Mouse (Mus musculus) retina, postnatal 7 days (tissue): ENCODE results near the gene Sun3.

ENCODE experiments used
- DNase-seq: peaks from one replicate; pipeline ENCODE4 v3.0.0-alpha.2; 2012; ENCODE audit warnings: low read depth, low spot score

Gene Sun3

DNA sequence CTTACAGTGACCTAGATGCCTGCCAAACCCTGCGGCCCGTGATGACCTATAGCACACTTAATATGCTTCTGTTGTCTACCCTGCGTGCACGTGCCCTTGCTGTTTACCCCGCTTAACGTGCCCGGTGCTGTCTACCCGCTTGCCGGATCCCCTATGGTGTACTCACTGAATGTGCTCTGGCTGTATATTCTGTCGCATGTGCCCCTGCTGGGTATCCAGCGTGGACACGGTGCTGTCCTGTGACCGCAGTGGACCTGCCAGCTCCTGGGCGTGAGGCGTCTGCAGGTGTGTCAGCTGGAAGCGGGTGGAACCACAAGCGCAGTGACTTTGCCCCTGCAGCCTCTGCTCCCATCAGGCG lies at the start of gene Sun3:
Sun3 (minus strand) TSS at position 289 of the 358 bp plus-strand sequence.
- DNase-seq = no peak

DNA sequence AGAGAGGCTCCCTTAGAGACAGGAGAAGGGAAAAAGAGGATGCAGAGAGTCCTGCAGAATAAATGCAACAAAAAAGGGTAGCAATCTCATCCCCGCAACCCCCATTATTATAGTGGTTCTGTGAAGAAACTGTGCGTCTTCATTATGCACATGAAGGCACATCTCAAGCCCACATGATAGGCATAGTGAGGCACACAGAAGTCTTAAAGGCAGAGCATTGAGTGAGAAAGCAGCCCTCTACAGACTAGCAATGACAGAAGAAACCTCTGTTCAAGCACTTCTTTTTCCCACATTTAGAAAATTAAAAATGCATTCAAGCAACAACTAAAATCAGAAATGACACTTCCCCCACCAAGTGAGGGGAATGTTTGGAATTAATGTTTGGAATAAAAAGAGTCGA lies 27.7 kb upstream of the Sun3 start:
- DNase-seq = no peak

DNA sequence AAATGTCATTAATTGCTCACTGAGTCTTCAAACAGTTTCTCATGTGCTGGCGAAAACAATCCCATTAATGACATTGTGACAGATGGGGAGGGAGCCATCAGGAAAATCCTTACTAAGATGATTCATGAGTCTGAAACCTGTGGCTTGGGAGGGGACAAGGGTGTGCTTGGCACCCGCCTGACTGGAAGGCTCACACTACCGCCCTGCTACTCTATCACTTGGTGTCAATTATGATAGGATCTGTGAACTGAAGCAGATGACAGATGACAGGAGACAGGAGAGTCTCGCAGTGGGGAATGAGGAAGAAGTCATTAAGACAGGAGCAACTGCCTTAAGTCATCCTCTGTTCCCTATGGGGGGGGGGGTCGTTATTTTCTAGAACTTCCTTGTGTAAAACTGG lies 11.7 kb upstream of the Sun3 start:
- no peak for DNase-seq

DNA sequence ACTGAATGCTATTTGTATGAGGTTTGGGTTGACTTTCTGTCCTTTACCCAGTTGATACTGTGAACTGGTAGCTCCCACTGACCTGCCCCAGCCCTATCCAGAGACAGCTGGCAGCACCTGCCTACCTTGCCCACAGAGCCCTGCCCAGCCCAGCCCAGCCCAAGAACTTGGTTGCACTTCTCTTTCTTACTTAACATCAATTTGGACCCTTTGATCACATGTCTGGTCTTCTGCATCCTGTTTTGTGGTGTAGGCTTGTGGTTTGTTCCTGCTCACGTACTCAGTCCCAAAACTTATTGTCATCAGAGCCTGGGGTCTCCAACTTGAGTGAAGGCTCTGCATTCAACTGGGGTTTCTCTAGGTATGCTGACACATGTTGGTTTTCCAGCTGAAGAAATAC lies 11.2 kb upstream of the Sun3 start:
- DNase-seq = no peak

DNA sequence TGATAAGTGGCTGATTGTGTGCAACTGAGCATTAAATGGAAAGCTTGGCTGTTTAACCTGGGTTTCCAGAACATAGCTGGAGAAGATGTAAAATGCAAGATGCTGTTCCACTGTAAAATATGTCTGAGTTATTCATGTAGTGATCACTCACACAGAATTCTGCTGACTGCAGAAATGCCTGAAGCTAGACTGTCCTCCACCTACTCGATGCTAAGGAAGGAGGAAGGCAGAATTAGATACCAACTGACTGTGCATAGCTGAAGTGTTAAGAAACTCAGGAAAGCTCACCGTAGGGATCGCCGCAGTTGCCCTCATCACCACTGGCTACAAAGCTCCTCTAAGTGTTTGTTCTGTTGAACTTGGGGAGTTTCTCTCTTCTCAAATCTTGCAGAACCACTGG lies 8.9 kb upstream of the Sun3 start:
- no peak for DNase-seq

DNA sequence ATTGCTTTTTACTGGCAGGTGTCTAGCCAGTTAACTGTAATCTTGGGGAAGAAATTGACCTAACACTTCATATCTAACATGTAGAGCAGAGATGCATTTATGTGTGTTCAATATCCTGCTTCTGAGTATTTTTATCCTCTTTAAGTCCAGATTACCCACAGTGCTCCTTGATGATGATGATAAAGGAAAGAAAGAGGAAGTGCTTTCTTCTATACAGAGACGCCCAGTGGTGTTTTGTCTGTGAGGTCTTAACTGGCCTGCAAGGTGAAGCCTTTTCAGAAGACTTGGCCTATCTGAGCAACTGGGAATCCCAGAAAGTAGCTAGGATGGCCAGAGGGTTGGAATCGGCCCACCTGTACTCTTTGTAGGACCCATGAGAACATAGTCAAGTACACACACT lies 8.1 kb upstream of the Sun3 start:
- DNase-seq = no peak

DNA sequence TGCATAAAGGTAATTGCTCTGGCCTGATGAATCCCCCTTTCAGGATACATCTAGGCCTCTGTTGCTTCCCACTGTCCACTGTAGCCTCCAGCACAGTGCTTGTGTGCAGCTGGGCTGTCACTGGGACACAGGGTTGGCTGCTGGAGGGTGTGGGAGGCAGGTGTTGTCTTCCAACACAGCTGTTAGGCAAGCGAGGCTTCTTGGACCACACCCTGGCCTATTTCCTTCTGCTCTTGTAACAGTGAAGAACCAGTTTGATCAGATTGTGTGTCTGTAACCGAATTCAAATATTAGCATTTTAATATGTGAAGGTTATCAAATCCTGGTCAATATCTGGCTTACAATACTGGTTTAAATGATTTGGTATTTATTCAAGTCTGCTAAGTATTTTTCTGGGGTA lies 3.1 kb upstream of the Sun3 start:
- DNase-seq = no peak

DNA sequence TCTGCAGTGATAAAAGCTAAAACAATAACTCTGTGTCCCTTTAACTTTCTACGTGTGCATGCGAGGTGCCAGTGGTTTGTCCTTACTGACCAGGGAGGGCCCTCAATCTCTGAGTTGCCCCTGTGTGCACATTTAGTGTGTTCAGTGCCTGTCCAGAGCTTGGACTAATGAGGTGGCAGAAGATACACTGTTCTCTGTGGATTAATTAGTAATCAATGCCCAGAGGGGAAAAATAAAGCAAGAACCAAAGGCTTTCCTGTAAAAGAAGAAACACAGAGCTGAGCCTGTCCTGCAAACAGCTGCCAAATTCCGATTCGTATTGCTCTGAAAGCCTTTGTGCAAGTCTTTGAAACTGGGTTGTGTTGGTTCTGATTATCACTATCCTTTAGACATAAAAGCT lies 1.4 kb upstream of the Sun3 start:
- no peak for DNase-seq

DNA sequence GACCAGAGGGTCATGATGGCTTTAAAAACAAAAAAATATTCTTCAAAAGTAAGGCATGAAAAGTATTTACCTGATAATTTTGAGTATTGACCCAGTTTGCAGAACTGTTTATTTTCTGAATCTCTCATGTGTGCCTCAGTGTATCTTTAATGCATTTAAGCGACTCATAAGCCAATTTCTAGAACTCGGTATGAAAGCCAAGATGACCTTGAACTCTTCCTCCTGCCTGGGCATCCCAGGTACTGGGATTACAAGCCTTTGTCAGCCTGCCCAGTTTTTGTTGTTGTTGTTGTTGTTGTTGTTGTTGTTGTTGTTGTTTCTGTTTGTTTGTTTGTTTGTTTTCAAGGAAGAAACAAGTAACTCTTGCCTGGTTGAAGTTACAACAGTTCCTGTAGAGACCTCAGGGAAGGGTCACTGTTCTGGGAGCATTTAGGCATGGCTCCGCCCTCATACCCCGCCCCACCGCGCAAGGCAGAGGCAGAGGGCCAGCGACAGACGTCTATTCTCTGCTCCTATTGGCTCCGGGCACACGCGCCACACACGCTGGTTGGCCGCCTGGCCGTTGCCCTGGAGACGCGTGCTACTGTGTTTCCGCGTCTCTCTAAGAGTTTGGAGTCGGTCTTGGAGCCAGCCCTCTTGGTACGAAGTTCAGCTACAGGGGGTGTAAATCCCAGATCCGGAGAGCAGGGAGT lies 634 bp downstream of the Sun3 start, which contains the start of gene Gm11992:
Gm11992 (plus strand) TSS at position 584 of the 692 bp plus-strand sequence.
- peak; percentile 72 for DNase-seq

DNA sequence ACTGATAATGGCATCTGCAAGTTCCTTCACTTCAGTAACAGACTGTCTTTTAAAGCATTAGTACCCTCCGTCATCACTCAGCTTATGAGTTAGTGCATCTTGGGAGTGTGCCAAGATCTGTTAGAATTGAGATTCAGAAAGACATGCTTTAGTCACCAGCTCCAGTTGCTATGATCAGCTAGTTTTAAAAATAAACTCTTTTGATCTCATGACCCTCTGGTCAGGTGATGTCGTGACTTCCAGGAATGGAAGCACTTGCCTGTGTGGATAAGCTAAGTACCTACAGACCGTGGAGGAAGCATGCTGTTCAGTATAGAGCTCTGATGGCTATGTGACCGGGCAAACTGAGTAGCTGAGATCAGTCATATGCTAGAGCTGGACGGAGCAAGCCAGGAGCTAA lies 1.7 kb downstream of the Sun3 start:
- DNase-seq = no peak

DNA sequence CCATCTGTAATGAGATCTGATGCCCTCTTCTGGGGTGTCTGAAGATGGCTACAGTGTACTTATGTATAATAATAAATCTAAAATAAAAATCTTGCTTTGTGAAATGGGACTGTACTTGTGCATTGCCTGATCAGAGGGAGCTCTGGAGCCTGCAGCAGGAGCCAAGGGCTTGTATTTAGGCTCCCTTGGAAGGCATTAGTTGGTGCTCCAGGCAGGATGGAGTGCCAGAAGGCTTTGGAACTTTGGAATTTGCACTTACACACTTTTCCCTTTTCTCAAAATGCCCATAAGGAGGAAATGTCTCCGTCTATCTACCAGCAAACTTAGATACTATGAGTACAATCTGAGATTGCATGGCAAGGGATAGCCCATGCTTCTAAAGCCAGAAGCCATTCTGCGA lies 2.2 kb downstream of the Sun3 start:
- no peak for DNase-seq

DNA sequence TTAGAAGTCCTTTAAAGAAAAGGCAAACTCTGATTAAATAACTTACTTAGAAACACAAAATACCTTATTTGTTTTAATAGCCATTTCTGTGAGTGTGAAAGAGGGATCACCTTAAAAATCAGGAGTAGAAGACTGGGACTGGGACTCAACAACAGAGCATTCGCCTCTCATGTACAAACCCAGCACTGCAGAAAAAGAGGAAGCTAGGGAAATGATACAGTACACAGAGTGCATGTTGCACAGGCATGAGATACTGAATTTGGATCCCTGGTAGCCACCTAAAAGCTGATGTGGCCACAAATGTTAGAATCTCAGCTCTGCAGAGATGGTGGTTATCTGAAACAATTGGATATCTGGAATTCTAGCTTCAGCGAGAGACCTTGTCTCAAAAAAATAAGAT lies 17.3 kb downstream of the Sun3 start:
- DNase-seq = no peak

DNA sequence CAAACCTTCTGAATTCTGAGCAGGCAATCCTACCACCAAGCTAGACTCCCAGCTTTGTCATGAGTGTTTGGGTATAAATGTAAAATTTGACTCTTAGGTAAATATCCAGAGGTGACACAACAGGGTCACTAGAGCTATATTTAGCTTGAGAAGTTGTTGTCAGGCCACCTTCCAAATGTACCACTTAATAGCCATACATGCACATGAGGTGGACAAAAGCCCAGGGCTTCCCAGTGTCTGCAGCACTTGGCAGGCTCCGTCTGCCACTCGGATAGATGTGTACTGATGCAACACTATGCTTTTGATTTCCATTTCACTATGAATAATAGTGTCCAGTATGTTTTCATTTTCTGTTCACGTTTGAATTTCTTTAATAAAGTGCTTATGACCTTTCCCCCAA lies 23.6 kb downstream of the Sun3 start:
- no peak for DNase-seq

DNA sequence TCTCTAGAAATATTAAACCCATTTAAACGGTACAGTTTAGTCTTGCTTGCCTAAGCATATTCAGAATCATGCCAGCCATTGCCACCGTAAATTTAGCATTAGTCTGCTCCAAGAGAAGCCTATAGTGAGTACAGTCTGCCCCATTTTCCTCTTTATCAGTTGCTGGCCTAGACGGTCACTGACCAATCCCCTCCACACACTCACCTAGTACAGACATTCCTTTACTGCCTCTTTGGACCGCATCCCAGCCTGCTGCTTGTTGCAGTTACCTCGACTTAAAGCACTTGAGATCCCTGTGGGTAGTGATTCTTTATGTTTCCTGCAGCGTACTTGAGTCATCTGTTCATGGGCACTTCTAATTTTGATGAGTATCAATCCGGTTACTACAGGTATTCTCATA lies 24.0 kb downstream of the Sun3 start:
- no peak for DNase-seq

DNA sequence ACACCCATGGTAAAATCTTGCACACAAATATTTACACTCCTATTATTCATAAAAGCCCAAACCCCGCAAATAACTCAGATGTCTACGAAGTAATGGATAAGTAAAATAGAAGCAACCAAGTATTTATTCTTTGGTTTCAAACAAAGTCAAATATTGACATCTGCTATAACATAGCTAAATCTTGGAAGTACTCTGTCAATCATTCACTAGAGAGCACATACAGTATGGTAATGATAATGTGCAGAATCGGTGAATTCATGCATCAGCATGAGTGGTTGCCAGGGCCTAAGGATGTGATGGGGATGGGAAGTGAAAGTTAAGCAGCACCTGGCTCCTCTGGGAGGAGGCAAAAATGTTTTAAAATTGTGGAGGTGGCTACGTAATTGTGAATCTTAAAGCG lies 28.6 kb downstream of the Sun3 start:
- no peak for DNase-seq

DNA sequence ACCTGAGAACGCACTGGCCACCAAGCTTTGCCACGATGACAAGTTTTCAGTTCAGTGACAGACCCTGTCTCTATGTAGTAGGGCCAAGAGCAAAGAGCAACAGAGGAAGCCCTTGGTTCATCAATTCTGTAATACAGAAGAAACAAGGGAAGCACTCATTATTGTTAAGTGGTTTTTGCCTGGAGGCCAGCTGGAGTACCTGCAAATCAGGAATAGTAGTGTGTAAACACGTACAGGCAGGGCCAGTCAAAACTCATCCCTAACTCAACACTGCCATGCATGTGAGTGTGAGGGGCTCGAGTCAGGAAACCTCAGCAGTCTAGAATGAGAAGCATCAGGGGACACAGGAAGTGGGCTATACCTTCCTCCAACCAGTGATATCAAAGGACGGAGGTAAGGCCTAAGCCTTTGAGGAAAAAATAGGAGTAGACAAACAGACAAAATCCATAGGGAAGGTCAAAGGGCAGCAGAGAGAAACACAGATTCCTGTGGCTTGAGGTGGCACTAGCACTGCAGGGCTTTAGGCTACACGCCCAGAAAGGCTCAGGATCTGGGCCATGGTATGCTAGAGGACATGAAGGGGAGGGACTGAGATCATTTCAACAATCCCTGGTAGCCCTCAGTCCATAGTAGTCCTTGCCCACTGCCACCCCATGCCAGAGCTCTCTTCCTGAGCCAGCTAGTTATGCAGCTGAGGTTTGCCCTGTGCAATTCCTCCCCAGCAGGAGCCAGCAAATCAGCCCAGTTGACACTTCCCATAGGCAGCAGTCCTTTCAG lies 30.1 kb downstream of the Sun3 start:
- no peak for DNase-seq

DNA sequence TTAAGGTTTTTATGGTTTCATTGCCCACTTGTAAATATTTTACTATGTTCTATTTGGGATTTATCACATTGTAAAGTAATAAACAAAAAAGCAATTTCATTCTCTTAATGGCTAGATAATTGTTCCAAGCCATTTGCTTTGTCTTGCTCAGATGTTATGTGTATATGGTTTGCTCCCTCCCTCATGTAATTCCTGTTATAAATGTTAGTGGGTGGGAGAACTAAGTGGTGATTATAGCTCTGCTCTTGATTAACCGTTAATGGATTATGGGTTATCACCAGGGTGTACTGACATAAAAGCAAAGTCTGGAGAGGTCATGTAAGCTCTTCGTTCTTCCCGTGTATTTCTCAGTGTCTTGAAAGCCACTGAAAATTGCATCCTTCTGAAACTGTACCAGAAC lies 34.1 kb downstream of the Sun3 start:
- no peak for DNase-seq

DNA sequence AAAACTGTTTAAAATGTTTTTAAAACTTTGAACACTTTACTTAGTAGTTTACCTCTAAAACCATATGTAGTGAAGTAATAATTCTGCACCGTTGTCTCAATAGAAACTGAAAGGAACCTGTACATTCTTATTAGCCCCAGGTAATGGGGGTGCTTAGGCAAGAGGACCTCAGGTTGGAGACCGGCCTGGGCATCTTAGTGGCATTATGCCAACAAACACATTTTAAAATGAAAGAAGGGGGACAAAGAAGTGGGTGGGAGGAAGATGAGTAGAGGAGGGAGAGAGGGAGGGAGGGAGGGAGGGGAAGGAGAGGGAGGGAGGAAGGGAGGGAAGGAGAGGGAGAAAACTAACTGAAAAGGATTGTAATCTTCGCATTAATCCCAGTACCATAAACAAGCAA lies 37.4 kb downstream of the Sun3 start:
- DNase-seq = no peak

DNA sequence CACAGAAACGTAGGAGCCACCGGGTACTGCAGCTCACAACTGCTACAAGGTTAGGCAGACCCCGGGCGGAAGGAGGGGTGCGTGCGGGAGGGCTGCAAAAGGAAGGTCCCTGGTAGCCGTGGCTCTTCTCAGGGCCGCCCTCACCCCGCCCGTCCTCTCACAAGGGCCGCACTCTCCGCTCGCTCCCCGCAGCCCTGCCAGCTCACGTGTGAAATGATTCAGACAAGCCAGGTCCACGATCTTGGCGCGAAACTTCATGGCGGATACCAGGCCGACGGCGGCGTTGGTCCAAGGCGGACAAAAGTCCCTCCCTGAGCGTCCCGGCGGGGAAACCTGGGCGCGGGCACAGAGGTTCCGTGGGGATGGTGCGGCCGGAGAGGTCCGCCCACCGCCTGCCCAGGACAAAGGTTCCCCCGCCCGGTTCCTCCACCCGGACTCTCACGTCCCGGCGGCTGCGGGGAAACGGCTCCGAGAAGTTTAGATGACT lies 37.9 kb downstream of the Sun3 start, which contains the start of gene Hus1:
Hus1 (minus strand) TSS at position 339 of the 487 bp plus-strand sequence.
- DNase-seq = peak; percentile 77

DNA sequence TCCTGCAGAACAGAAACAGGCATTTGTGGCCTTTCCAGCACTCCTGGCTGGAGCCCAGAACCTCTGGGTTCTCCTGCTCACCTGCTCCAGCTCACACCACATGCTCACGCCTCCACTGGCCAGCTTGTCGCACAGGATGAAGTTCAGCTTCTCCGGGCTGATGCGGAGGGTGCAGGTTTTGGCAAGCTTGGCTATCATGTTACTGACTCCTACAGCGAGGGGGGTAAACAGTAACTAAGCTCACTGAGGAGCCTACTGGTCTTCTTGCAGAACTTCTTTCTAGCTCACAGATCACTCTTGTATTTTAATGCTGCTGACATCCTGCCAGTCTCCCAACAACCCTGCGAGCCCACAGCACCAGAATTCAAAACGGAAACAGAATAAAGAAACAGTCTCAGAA lies 38.4 kb downstream of the Sun3 start:
- DNase-seq = peak; percentile 11

DNA sequence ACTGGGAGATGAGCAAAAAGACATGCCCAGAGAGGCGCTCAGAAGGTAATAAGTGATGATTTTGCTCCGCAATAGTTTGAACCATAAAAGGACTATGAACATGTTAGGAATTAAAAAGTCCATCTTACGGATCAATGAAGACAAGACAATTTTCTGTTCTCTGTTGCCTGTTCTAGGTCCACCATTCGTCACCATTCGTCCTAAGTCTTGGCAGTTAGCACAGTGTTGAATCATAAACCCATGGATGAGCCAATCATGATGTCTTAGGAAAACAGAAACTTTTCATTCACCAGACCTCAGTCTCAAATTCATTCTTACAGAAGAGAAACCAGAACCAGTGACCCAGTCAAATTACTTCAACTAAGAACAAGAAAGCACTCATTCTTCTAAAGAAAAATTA lies 40.0 kb downstream of the Sun3 start:
- no peak for DNase-seq

DNA sequence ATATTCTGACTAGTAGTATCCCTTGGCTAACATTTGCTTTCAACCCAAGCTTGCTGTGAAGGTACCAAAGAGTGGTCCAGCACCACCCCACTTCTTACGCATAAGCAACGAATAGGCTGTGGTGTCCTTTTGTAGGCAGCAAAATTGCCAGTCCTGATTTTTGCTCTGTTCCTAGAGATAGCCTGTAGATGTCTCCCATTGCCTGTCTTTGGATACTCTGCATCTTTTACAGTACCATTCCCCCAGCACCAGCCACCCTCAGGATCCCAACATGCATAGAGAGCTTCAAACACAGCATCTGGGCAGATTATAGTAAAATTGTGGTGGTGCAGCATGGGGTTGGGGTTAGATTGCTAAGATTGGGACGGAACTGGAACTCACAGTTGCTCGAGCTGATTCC lies 60.7 kb downstream of the Sun3 start:
- no peak for DNase-seq

DNA sequence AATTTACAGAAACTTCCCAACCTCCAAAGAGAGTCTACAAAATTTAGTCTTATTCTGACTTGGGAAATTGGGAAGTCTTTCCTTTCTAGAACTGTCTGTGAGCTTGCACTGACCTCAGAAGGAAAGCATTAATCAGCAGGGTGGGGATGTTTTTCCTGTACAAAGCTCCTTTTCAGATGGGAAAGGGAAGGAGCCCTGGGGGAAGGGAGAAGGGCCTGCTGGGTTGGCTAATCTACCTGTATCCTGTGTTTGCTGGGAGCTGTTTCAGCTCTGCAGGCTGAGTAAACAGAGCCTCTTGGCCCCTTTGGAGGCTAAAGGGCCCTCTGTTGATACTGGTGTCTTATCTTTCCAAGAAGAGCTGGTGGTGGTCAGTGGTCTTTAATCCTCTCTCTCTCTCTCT lies 62.7 kb downstream of the Sun3 start:
- DNase-seq = no peak
